Mouse (Mus musculus): ENCODE data around the gene Faah. TPM values are rescaled to one million over a fixed set of nuclear protein-coding genes. Genes with fewer than 3 reads are reported as not detected.

The Faah gene
- polyA plus RNA-seq, 1 experiment from 2014 or later: 7.3 TPM

DNA sequence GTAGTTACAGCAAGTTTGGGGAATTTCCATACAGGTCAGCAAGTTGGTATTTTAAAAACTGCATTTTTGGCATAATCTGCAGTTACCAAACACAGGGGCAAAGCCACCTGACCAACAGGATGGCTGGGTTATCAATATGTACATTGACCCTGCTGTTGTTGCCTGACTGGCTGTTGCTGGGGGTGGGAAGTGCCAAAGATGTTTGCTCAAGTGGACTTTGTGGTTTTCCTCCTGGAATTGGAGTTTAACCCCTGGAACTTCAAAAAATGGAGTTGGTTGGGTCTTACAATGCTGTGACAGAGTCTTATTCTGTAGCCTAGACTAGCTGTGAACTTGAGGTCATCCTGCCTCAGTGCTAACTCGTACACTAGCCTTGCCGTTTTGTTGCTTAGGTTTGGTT is 22.7 kb upstream of the Faah start:
- Histone ChIP-seq H3K9ac (no peak overlapping the region), H3K4me3 (no peak overlapping the region), H3K9me3 (replicated peaks) (no peaks in the 10 kb centered on the region), H3K4me1 (no peaks in the 10 kb centered on the region), H3K4me2 (replicated peaks) (no peak overlapping the region), H3K36me3 (peaks cover 18% of the 10 kb centered on the region), H3K27ac (no peak overlapping the region), H3K27me3 (no peaks in the 10 kb centered on the region)
- no peak for ATAC-seq (ENCODE audit: low FRiP score)
- WGBS: 92% methylated on average over 2 of the region's 2 CpGs

- H3K4me1 ChIP-seq: no peaks in the 10 kb centered on the region
- peaks cover 31% of the 10 kb centered on the region for H3K36me3 ChIP-seq
- H3K4me2 ChIP-seq (replicated peaks): no peak overlapping the region
- no peaks in the 10 kb centered on the region for H3K9me3 ChIP-seq (replicated peaks)
- H3K27me3 ChIP-seq: no peaks in the 10 kb centered on the region
- ATAC-seq (ENCODE audit: low FRiP score): no peak
- H3K27ac ChIP-seq: no peak overlapping the region
- H3K9ac ChIP-seq: no peak overlapping the region
- H3K4me3 ChIP-seq: no peak overlapping the region
- whole genome bisulfite sequencing: 91% methylated on average over 5 of the region's 5 CpGs
Measured at GRCm38 (mm10) chr4:116033374-116033773, 15.6 kb upstream of the Faah start.

- 90% methylated on average over 9 of the region's 9 CpGs for WGBS
- Histone ChIP-seq H3K9ac (no peak overlapping the region), H3K4me1 (no peaks in the 10 kb centered on the region), H3K9me3 (replicated peaks) (no peaks in the 10 kb centered on the region), H3K27me3 (no peaks in the 10 kb centered on the region), H3K36me3 (peaks cover 31% of the 10 kb centered on the region), H3K4me3 (no peak overlapping the region), H3K4me2 (replicated peaks) (no peak overlapping the region), H3K27ac (no peak overlapping the region)
- ATAC-seq (ENCODE audit: low FRiP score): no peak
Measured at GRCm38 (mm10) chr4:116032906-116033305, 15.2 kb upstream of the Faah start.

DNA sequence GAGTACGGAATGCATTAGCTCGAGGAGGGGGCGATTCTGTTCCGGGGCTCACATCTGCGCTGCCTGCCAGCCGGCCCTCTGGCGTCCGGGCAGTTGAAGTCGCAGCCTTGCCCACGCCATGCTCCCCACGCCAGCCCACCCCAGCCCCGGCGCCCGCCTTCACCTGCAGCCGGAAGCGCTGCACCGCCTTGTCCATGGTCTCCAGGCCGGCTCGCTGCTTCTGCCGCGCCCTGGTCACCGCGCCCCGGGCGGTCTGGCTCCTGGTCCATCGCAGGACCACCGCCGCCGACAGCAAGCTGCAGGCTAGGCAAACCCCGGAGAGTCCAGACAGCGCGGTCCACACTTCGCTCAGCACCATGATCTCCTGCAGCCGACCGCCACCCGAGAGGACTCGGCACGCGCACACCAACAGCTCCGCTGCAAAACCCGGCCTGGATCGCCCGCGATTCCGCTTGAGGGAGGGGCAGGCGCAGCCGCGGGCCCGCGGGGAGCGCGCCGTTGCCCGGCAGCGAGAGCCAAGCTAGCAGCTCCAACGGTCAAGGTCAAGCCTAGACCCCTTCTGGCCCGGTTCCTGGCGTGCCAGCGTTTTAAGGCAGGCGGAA is 325 bp downstream of the Faah start:
- under 1% methylated on average over 60 of the region's 60 CpGs for WGBS
- H3K9me3 ChIP-seq (replicated peaks): no peaks in the 10 kb centered on the region
- peak; percentile 91 for ATAC-seq (ENCODE audit: low FRiP score)
- H3K36me3 ChIP-seq: no peaks in the 10 kb centered on the region
- H3K4me2 ChIP-seq (replicated peaks): peak overlapping the region; percentile 97
- H3K27me3 ChIP-seq: peaks cover 62% of the 10 kb centered on the region
- H3K9ac ChIP-seq: peak overlapping the region; percentile 77
- peak overlapping the region; percentile 67 for H3K4me3 ChIP-seq
- 0 out of 2 replicates have a peak, but pooled peaks cover 11% of the 10 kb centered on the region for H3K4me1 ChIP-seq
- peak overlapping the region; percentile 49; the same call in 1 of the 2 replicates for H3K27ac ChIP-seq

- ATAC-seq (ENCODE audit: low FRiP score): no peak
Measured at GRCm38 (mm10) chr4:116016862-116017299, 845 bp downstream of the Faah start.

GRCm38 (mm10) chr4:116016396-116016795 is 1.3 kb downstream of the Faah start:
- H3K9me3 ChIP-seq (replicated peaks): no peaks in the 10 kb centered on the region
- H3K27ac ChIP-seq: no peak overlapping the region
- 53% methylated on average over 3 of the region's 3 CpGs for WGBS
- H3K4me3 ChIP-seq: peak overlapping the region; percentile 67
- no peaks in the 10 kb centered on the region for H3K36me3 ChIP-seq
- peak overlapping the region; percentile 97 for H3K4me2 ChIP-seq (replicated peaks)
- ATAC-seq (ENCODE audit: low FRiP score): no peak
- H3K4me1 ChIP-seq: 0 out of 2 replicates have a peak, but pooled peaks cover 11% of the 10 kb centered on the region
- H3K27me3 ChIP-seq: peaks cover 61% of the 10 kb centered on the region
- no peak overlapping the region for H3K9ac ChIP-seq

More at GRCm38 (mm10) chr4:116016862-116017299, 845 bp downstream of the Faah start:
- Histone ChIP-seq H3K4me1 (0 out of 2 replicates have a peak, but pooled peaks cover 11% of the 10 kb centered on the region), H3K9me3 (replicated peaks) (no peaks in the 10 kb centered on the region), H3K27me3 (peaks cover 59% of the 10 kb centered on the region), H3K27ac (no peak overlapping the region), H3K36me3 (no peaks in the 10 kb centered on the region), H3K4me3 (peak overlapping the region; percentile 67), H3K4me2 (replicated peaks) (peak overlapping the region; percentile 97), H3K9ac (peak overlapping the region; percentile 77)
- 12% methylated on average over 16 of the region's 16 CpGs for WGBS

- Histone ChIP-seq H3K9me3 (replicated peaks) (no peaks in the 10 kb centered on the region), H3K27ac (no peak overlapping the region), H3K4me2 (replicated peaks) (no peak overlapping the region), H3K36me3 (no peaks in the 10 kb centered on the region), H3K9ac (no peak overlapping the region), H3K27me3 (peaks cover 63% of the 10 kb centered on the region), H3K4me3 (no peak overlapping the region), H3K4me1 (0 out of 2 replicates have a peak, but pooled peaks cover 11% of the 10 kb centered on the region)
- 66% methylated on average over 8 of the region's 8 CpGs for WGBS
- ATAC-seq (ENCODE audit: low FRiP score): no peak
Measured at GRCm38 (mm10) chr4:116015996-116016395, 1.7 kb downstream of the Faah start.

DNA sequence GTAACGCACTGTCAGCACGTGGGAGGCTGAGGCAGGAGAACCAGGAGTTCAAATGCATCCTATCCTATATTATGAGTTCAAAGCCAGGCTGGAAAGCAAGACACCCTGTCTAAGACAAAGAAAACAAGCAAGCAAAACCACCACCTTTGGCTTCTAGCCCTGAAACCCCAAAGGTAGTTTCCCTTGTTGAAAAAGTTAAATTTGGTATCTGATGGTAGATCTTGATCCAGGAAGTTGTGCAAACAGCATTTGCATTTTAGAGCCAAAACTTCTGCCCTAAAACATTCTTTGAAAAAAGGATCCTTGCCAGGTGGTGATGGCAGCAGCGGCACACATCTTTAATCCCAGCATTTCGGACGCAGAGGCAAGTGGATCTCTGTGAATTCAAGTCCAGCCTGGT is 2.2 kb downstream of the Faah start:
- H3K9me3 ChIP-seq (replicated peaks): no peaks in the 10 kb centered on the region
- no peak overlapping the region for H3K4me3 ChIP-seq
- H3K36me3 ChIP-seq: no peaks in the 10 kb centered on the region
- peaks cover 63% of the 10 kb centered on the region for H3K27me3 ChIP-seq
- no peak overlapping the region for H3K9ac ChIP-seq
- 84% methylated on average over 5 of the region's 5 CpGs for WGBS
- H3K27ac ChIP-seq: no peak overlapping the region
- no peak for ATAC-seq (ENCODE audit: low FRiP score)
- no peak overlapping the region for H3K4me2 ChIP-seq (replicated peaks)
- H3K4me1 ChIP-seq: 0 out of 2 replicates have a peak, but pooled peaks cover 11% of the 10 kb centered on the region

DNA sequence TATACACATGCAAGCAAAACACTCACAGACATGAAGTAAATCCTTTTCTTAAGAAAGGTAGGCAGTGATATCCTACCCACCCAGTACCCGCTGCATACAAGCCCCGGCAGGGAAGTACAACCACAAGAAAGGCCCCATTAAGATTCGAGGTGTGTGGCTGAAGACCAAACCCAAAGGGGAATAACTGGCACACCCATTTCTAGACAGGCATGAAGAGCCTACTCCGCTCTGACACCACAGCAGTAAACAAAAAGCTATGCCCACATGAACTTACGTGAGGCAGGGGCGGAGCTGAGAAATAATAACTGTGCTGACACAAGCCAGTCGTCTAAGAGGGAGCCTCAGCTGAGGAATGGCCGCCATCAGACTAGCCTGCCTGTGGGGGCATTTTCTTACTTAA is 7.5 kb downstream of the Faah start:
- H3K9me3 ChIP-seq (replicated peaks): no peaks in the 10 kb centered on the region
- ATAC-seq (ENCODE audit: low FRiP score): no peak
- H3K4me1 ChIP-seq: no peaks in the 10 kb centered on the region
- 81% methylated on average over 8 of the region's 8 CpGs for WGBS
- no peak overlapping the region for H3K9ac ChIP-seq
- peaks cover 16% of the 10 kb centered on the region for H3K27me3 ChIP-seq
- no peak overlapping the region for H3K4me2 ChIP-seq (replicated peaks)
- no peak overlapping the region for H3K27ac ChIP-seq
- H3K4me3 ChIP-seq: no peak overlapping the region
- no peaks in the 10 kb centered on the region for H3K36me3 ChIP-seq

GRCm38 (mm10) chr4:116001206-116001605 is 16.5 kb downstream of the Faah start:
- H3K9me3 ChIP-seq (replicated peaks): no peaks in the 10 kb centered on the region
- no peak overlapping the region for H3K4me2 ChIP-seq (replicated peaks)
- H3K27ac ChIP-seq: no peak overlapping the region
- H3K4me3 ChIP-seq: no peak overlapping the region
- peaks cover 36% of the 10 kb centered on the region for H3K27me3 ChIP-seq
- no peak overlapping the region for H3K9ac ChIP-seq
- H3K36me3 ChIP-seq: no peaks in the 10 kb centered on the region
- 65% methylated on average over 4 of the region's 4 CpGs for WGBS
- H3K4me1 ChIP-seq: peaks cover 4% of the 10 kb centered on the region; the same call in 1 of the 2 replicates
- no peak for ATAC-seq (ENCODE audit: low FRiP score)

- Histone ChIP-seq H3K4me2 (replicated peaks) (no peak overlapping the region), H3K27ac (no peak overlapping the region), H3K4me1 (peaks cover 4% of the 10 kb centered on the region; the same call in 1 of the 2 replicates), H3K27me3 (peaks cover 36% of the 10 kb centered on the region), H3K36me3 (no peaks in the 10 kb centered on the region), H3K9ac (no peak overlapping the region), H3K9me3 (replicated peaks) (no peaks in the 10 kb centered on the region), H3K4me3 (no peak overlapping the region)
- ATAC-seq (ENCODE audit: low FRiP score): no peak
- 43% methylated on average over 6 of the region's 6 CpGs for WGBS
Measured at GRCm38 (mm10) chr4:116000671-116001070, 17.1 kb downstream of the Faah start.

- no peak overlapping the region for H3K4me2 ChIP-seq (replicated peaks)
- H3K9me3 ChIP-seq (replicated peaks): no peaks in the 10 kb centered on the region
- no peak overlapping the region for H3K9ac ChIP-seq
- H3K4me3 ChIP-seq: no peak overlapping the region
- peaks cover 9% of the 10 kb centered on the region; the same call in 1 of the 2 replicates for H3K4me1 ChIP-seq
- 82% methylated on average over 4 of the region's 4 CpGs for WGBS
- no peak for ATAC-seq (ENCODE audit: low FRiP score)
- peaks cover 21% of the 10 kb centered on the region for H3K27me3 ChIP-seq
- no peaks in the 10 kb centered on the region for H3K36me3 ChIP-seq
- no peak overlapping the region for H3K27ac ChIP-seq
Measured at GRCm38 (mm10) chr4:115996729-115997128, 21.0 kb downstream of the Faah start.

- H3K9me3 ChIP-seq (replicated peaks): no peaks in the 10 kb centered on the region
- WGBS: 69% methylated on average over 2 of the region's 2 CpGs
- no peak overlapping the region for H3K9ac ChIP-seq
- no peak overlapping the region for H3K4me2 ChIP-seq (replicated peaks)
- H3K27me3 ChIP-seq: peaks cover 17% of the 10 kb centered on the region
- H3K27ac ChIP-seq: no peak overlapping the region
- ATAC-seq (ENCODE audit: low FRiP score): peak; percentile 63
- no peaks in the 10 kb centered on the region for H3K36me3 ChIP-seq
- peaks cover 5% of the 10 kb centered on the region; the same call in 1 of the 2 replicates for H3K4me1 ChIP-seq
- H3K4me3 ChIP-seq: no peak overlapping the region
Measured at GRCm38 (mm10) chr4:115995376-115995730, 22.4 kb downstream of the Faah start.
